Mouse (Mus musculus) retina, postnatal 7 days (tissue): ENCODE results near the gene Il18bp.

Experiments used
- DNase-seq: peaks from one replicate; pipeline ENCODE4 v3.0.0-alpha.2; 2012; ENCODE audit warnings: low read depth, low spot score

Il18bp gene

GRCm38 (mm10) chr7:102006520-102006919 is 12.0 kb downstream of the Il18bp start:
- no peak for DNase-seq

GRCm38 (mm10) chr7:102000921-102001630 is 17.4 kb downstream of the Il18bp start:
- DNase-seq: no peak

- no peak for DNase-seq
These were observed 18.2 kb downstream of the Il18bp start for GRCm38 (mm10) chr7:102000296-102000695.

GRCm38 (mm10) chr7:101999461-102000151 is 18.9 kb downstream of the Il18bp start:
- no peak for DNase-seq

- DNase-seq: peak; percentile 48
These were observed 20.1 kb downstream of the Il18bp start for GRCm38 (mm10) chr7:101998194-101998927.

GRCm38 (mm10) chr7:101994241-101994640 is 24.2 kb downstream of the Il18bp start:
- DNase-seq: no peak

GRCm38 (mm10) chr7:101985081-101985480 is 33.4 kb downstream of the Il18bp start:
- DNase-seq: no peak

- no peak for DNase-seq
These were observed 35.8 kb downstream of the Il18bp start for GRCm38 (mm10) chr7:101982735-101983134.

- DNase-seq: no peak
These were observed 44.0 kb downstream of the Il18bp start for GRCm38 (mm10) chr7:101974505-101974904.

GRCm38 (mm10) chr7:101973730-101974129 is 44.8 kb downstream of the Il18bp start:
- no peak for DNase-seq

GRCm38 (mm10) chr7:101971721-101972120 is 46.8 kb downstream of the Il18bp start:
- DNase-seq: no peak

GRCm38 (mm10) chr7:101970821-101971461 is 47.5 kb downstream of the Il18bp start:
- DNase-seq: peak; percentile 52

- DNase-seq: peak; percentile 82
These were observed 48.1 kb downstream of the Il18bp start for GRCm38 (mm10) chr7:101970429-101970775.

- DNase-seq: peak; percentile 62
These were observed 48.6 kb downstream of the Il18bp start for GRCm38 (mm10) chr7:101969694-101970428.

GRCm38 (mm10) chr7:101968751-101969150 is 49.7 kb downstream of the Il18bp start:
- no peak for DNase-seq

GRCm38 (mm10) chr7:101967256-101967655 is 51.2 kb downstream of the Il18bp start:
- no peak for DNase-seq

- no peak for DNase-seq
These were observed 52.9 kb downstream of the Il18bp start for GRCm38 (mm10) chr7:101965606-101966005.
